Mouse (Mus musculus) kidney, postnatal 0 days (tissue): Measurements from ENCODE around the gene Hoxa10. TPM values are rescaled to one million over a fixed set of nuclear protein-coding genes. Genes with fewer than 3 reads are reported as not detected.

Experiments
- ATAC-seq: fragments of 200-750 bp; cut with Nextera tagmentation; replicated peaks from 2 replicates; pipeline ENCODE4 v1.8.0; 2017; ENCODE audit warnings: low read depth, moderate number of reproducible peaks, moderate TSS enrichment, moderate library complexity; ENCODE audit not compliant: low FRiP score
- DNase-seq: peaks from one replicate; pipeline ENCODE4 v3.0.0-alpha.2; 2016; ENCODE audit warnings: low spot score
- H3K27ac ChIP-seq: fragments of 300-500 bp; sonication (generic); 2 replicates; pipeline ENCODE4 v1.5.1; 2014; ENCODE audit warnings: mild to moderate bottlenecking
- H3K27me3 ChIP-seq: fragments of 300-500 bp; sonication (generic); 2 replicates; pipeline ENCODE4 v1.6.1; 2014; ENCODE audit warnings: low read length, mixed read lengths; ENCODE audit not compliant: insufficient read depth
- H3K36me3 ChIP-seq: fragments of 300-500 bp; sonication (generic); 2 replicates; pipeline ENCODE4 v1.6.1; 2014; ENCODE audit warnings: low read length, mixed read lengths; ENCODE audit not compliant: insufficient read depth
- H3K4me1 ChIP-seq: fragments of 300-500 bp; sonication (generic); replicated peaks from 2 replicates; pipeline ENCODE4 v1.6.1; 2014; ENCODE audit warnings: antibody characterized with exemption, low read length, mixed read lengths; ENCODE audit not compliant: insufficient read depth
- H3K4me2 ChIP-seq: fragments of 300-500 bp; sonication (generic); 2 replicates; pipeline ENCODE4 v1.6.1; 2014; ENCODE audit warnings: mild to moderate bottlenecking, low read length, moderate library complexity, mixed read lengths
- H3K4me3 ChIP-seq: fragments of 300-500 bp; sonication (generic); replicated peaks from 2 replicates; pipeline ENCODE4 v1.5.1; 2014; ENCODE audit warnings: low read depth, low read length
- H3K9ac ChIP-seq: fragments of 300-500 bp; sonication (generic); 2 replicates; pipeline ENCODE4 v1.6.1; 2014; ENCODE audit warnings: low read depth, low read length
- H3K9me3 ChIP-seq: fragments of 300-500 bp; sonication (generic); replicated peaks from 2 replicates; pipeline ENCODE4 v1.6.1; 2016; ENCODE audit warnings: low read length, inconsistent platforms, mixed read lengths
- CTCF ChIP-seq: IDR thresholded peaks from 2 replicates; pipeline ENCODE4 v1.5.1; 2016; ENCODE audit warnings: antibody characterized with exemption, low read depth, mild to moderate bottlenecking, moderate library complexity
- WGBS: fragments of 180-500 bp; shearing (Covaris S2); extraction: QIAGEN DNeasy Blood & Tissue Kit; methylation state at CpG from one replicate; pipeline ENCODE4 v1.1.7; 2014; 5-methylcytosine and 5-hydroxymethylcytosine counted together
- polyA plus RNA-seq: library from polyadenylated mRNA; unstranded; fragments of >200 nt; fragmentation: Nextera tagmentation; extraction: Ambion mirVana; gene quantifications from 2 replicates; pipeline ENCODE4 v1.2.1, GENCODE M21; 2015

Gene Hoxa10
- polyA plus RNA-seq, 1 experiment from 2014 or later: 183 TPM

- Histone ChIP-seq H3K9ac (no peak overlapping the region), H3K4me2 (peak overlapping the region; percentile 43), H3K27me3 (peaks cover 36% of the 10 kb centered on the region), H3K4me1 (peaks cover 19% of the 10 kb centered on the region), H3K9me3 (no peaks in the 10 kb centered on the region), H3K36me3 (no peaks in the 10 kb centered on the region), H3K27ac (no peak overlapping the region), H3K4me3 (peak overlapping the region; percentile 20)
- TF ChIP-seq CTCF: no peak
- ATAC-seq (0 out of 2 replicates have a peak, but pooled peaks have one; percentile 21), DNase-seq (no peak)
- WGBS: 20% methylated on average over 35 of the region's 35 CpGs
These were observed 12.2 kb upstream of the Hoxa10 start for GRCm38 (mm10) chr6:52252775-52253376.

GRCm38 (mm10) chr6:52252016-52252774 lies 11.5 kb upstream of the Hoxa10 start:
- no peaks in the 10 kb centered on the region for H3K9me3 ChIP-seq
- H3K9ac ChIP-seq: no peak overlapping the region
- TF ChIP-seq CTCF: no peak
- peaks cover 22% of the 10 kb centered on the region for H3K4me1 ChIP-seq
- H3K36me3 ChIP-seq: no peaks in the 10 kb centered on the region
- no peak for ATAC-seq
- no peak overlapping the region for H3K4me3 ChIP-seq
- 49% methylated on average over 24 of the region's 24 CpGs for WGBS
- H3K4me2 ChIP-seq: no peak overlapping the region; the same call in 1 of the 2 replicates
- DNase-seq: no peak
- peaks cover 36% of the 10 kb centered on the region for H3K27me3 ChIP-seq
- H3K27ac ChIP-seq: no peak overlapping the region

DNA sequence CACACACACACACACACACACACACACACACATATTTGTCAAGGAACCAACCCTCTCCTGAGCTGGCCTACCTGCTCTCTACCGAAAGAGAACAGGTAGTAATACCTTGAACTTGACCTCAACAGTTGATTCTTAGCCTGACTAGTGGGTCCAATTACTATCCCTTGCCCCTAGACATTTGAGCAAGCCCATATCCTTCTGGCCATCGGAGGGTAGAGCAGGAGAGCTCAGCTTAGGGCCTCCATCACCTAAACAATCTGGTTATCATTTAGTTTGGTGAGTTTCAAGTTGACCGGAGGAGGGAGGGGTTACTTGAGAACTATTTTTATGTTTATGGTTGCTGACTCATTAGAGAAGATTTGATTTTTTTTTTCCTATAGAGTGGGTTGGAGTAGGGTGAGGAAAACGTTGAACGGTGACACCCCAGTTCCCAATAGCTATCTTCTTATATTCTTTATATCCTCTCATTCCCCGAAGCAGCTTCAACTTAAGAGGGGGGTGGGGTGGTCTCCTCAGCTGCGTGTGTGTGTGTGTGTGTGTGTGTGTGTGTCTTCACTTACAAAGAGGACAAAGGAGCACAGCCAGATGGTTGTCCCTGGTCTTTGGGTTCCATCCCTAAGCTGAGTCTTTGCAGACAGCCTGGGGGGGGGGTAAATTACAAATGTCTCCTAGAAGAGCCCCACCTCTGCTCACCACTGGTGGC lies 10.7 kb upstream of the Hoxa10 start:
- H3K4me2 ChIP-seq: no peak overlapping the region
- 59% methylated on average over 7 of the region's 7 CpGs for whole genome bisulfite sequencing
- peaks cover 36% of the 10 kb centered on the region for H3K27me3 ChIP-seq
- H3K36me3 ChIP-seq: no peaks in the 10 kb centered on the region
- H3K4me3 ChIP-seq: no peak overlapping the region
- no peak for DNase-seq
- peaks cover 22% of the 10 kb centered on the region for H3K4me1 ChIP-seq
- H3K9me3 ChIP-seq: no peaks in the 10 kb centered on the region
- no peak for ATAC-seq
- no peak overlapping the region for H3K27ac ChIP-seq
- TF ChIP-seq CTCF: no peak
- no peak overlapping the region for H3K9ac ChIP-seq

GRCm38 (mm10) chr6:52249826-52250225 lies 9.2 kb upstream of the Hoxa10 start:
- no peaks in the 10 kb centered on the region for H3K36me3 ChIP-seq
- no peak for TF ChIP-seq CTCF
- DNase-seq (no peak), ATAC-seq (no peak)
- peak overlapping the region; percentile 72; the same call in 1 of the 2 replicates for H3K4me3 ChIP-seq
- 39% methylated on average over 4 of the region's 4 CpGs for WGBS
- peak overlapping the region; percentile 90 for H3K4me2 ChIP-seq
- peaks cover 22% of the 10 kb centered on the region for H3K4me1 ChIP-seq
- H3K27ac ChIP-seq: peak overlapping the region; percentile 78; the same call in 1 of the 2 replicates
- no peaks in the 10 kb centered on the region for H3K9me3 ChIP-seq
- peak overlapping the region; percentile 52; the same call in 1 of the 2 replicates for H3K9ac ChIP-seq
- H3K27me3 ChIP-seq: peaks cover 26% of the 10 kb centered on the region

GRCm38 (mm10) chr6:52249415-52249738 lies 8.7 kb upstream of the Hoxa10 start:
- H3K4me3 ChIP-seq: peak overlapping the region; percentile 72
- DNase-seq (no peak), ATAC-seq (no peak)
- H3K27me3 ChIP-seq: peaks cover 25% of the 10 kb centered on the region
- peak overlapping the region; percentile 52; the same call in 1 of the 2 replicates for H3K9ac ChIP-seq
- TF ChIP-seq CTCF: no peak
- WGBS: 14% methylated on average over 16 of the region's 16 CpGs
- H3K9me3 ChIP-seq: no peaks in the 10 kb centered on the region
- H3K4me2 ChIP-seq: peak overlapping the region; percentile 90
- peaks cover 22% of the 10 kb centered on the region for H3K4me1 ChIP-seq
- H3K27ac ChIP-seq: peak overlapping the region; percentile 78; the same call in 1 of the 2 replicates
- no peaks in the 10 kb centered on the region for H3K36me3 ChIP-seq
